Mouse (Mus musculus) neural tube, embryonic 11.5 days (tissue): ENCODE results near the gene Fam53b. TPM values are rescaled to one million over a fixed set of nuclear protein-coding genes. Genes with fewer than 3 reads are reported as not detected.
A peak's percentile ranks its signal among the peaks of the same experiment; 100 is the strongest.

Experiments
- ATAC-seq: fragments of 200-750 bp; cut with Nextera tagmentation; 2 replicates; pipeline ENCODE4 v1.8.0; 2017; ENCODE audit warnings: moderate number of reproducible peaks, mild to moderate bottlenecking, moderate TSS enrichment, moderate library complexity; ENCODE audit not compliant: insufficient read depth, low FRiP score, low TSS enrichment
- DNase-seq: peaks from one replicate; pipeline ENCODE4 v3.0.0-alpha.2; 2015; ENCODE audit warnings: low spot score
- H3K27ac ChIP-seq: fragments of 300-500 bp; sonication (generic); 2 replicates; pipeline ENCODE4 v1.5.1; 2014; ENCODE audit warnings: low read depth, mild to moderate bottlenecking, low read length
- H3K27me3 ChIP-seq: fragments of 300-500 bp; sonication (generic); 2 replicates; pipeline ENCODE4 v1.6.1; 2014; ENCODE audit warnings: mild to moderate bottlenecking, low read length, mixed read lengths; ENCODE audit not compliant: control insufficient read depth, insufficient read depth
- H3K36me3 ChIP-seq: fragments of 300-500 bp; sonication (generic); 2 replicates; pipeline ENCODE4 v1.6.1; 2014; ENCODE audit warnings: mild to moderate bottlenecking, low read length, moderate library complexity, mixed read lengths; ENCODE audit not compliant: control insufficient read depth, insufficient read depth
- H3K4me1 ChIP-seq: fragments of 300-500 bp; sonication (generic); 2 replicates; pipeline ENCODE4 v1.6.1; 2014; ENCODE audit warnings: low read length, mixed read lengths; ENCODE audit not compliant: control insufficient read depth, insufficient read depth
- H3K4me2 ChIP-seq: fragments of 300-500 bp; sonication (generic); 2 replicates; pipeline ENCODE4 v1.6.1; 2014; ENCODE audit warnings: low read depth, mild to moderate bottlenecking, moderate library complexity
- H3K4me3 ChIP-seq: fragments of 300-500 bp; sonication (generic); 2 replicates; pipeline ENCODE4 v1.5.1; 2014; ENCODE audit warnings: low read depth, low read length
- H3K9ac ChIP-seq: fragments of 300-500 bp; sonication (generic); 2 replicates; pipeline ENCODE4 v1.6.1; 2014; ENCODE audit warnings: mild to moderate bottlenecking, low read length
- H3K9me3 ChIP-seq: fragments of 300-500 bp; sonication (generic); 2 replicates; pipeline ENCODE4 v1.6.1; 2016; ENCODE audit warnings: low read length; ENCODE audit not compliant: control insufficient read depth
- WGBS: fragments of 180-500 bp; shearing (Covaris S2); extraction: QIAGEN DNeasy Blood & Tissue Kit; methylation state at CpG from one replicate; pipeline ENCODE4 v1.1.7; 2014; 5-methylcytosine and 5-hydroxymethylcytosine counted together
- polyA plus RNA-seq: library from polyadenylated mRNA; unstranded; fragments of >200 nt; fragmentation: Nextera tagmentation; extraction: Ambion mirVana; gene quantifications from 2 replicates; pipeline ENCODE4 v1.2.1, GENCODE M21; 2014

The Fam53b gene
- polyA plus RNA-seq, 1 experiment from 2014 or later: 22.9 TPM

DNA sequence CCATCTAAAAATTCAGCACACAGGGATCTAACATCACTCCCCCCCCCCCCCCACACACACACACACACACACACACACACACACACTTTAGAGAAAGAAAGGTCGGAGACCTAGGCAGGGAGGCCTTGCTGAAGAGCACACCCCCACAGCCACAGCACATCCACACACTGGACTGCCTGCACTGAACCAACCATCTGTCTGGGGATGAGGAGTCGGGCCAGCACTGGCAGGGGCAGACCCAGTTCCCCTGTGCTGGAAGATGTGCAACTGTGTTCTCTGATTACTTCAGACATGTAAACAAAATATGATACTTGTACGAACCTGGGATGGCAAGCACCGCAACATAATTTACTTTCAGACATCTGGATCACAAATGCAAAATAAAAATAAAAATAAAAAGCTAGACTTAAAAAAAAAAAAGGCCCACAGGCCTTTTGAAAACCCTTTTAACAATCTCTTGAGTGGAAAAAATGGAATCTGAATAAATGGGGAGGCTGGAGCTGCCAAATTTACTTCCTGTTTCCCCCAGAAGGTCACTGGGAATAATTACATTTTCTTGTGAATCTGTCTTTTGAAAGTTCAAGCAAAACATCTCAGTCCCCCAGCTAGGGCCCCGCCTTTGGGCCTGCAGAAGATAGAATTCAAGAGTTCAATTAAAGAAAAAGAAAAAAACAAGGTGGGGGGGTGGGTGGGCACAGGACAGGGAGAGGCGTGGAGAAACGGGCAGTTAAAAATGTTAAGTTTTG is 5.5 kb downstream of the Fam53b start:
- no peak overlapping the region for H3K4me2 ChIP-seq
- H3K36me3 ChIP-seq: no peaks in the 10 kb centered on the region
- peaks cover 46% of the 10 kb centered on the region for H3K4me1 ChIP-seq
- H3K27ac ChIP-seq: peak overlapping the region; percentile 78
- no peaks in the 10 kb centered on the region for H3K27me3 ChIP-seq
- WGBS: 41% methylated on average over 7 of the region's 7 CpGs
- DNase-seq: no peak
- no peaks in the 10 kb centered on the region for H3K9me3 ChIP-seq
- H3K9ac ChIP-seq: no peak overlapping the region
- no peak for ATAC-seq
- no peak overlapping the region for H3K4me3 ChIP-seq

DNA sequence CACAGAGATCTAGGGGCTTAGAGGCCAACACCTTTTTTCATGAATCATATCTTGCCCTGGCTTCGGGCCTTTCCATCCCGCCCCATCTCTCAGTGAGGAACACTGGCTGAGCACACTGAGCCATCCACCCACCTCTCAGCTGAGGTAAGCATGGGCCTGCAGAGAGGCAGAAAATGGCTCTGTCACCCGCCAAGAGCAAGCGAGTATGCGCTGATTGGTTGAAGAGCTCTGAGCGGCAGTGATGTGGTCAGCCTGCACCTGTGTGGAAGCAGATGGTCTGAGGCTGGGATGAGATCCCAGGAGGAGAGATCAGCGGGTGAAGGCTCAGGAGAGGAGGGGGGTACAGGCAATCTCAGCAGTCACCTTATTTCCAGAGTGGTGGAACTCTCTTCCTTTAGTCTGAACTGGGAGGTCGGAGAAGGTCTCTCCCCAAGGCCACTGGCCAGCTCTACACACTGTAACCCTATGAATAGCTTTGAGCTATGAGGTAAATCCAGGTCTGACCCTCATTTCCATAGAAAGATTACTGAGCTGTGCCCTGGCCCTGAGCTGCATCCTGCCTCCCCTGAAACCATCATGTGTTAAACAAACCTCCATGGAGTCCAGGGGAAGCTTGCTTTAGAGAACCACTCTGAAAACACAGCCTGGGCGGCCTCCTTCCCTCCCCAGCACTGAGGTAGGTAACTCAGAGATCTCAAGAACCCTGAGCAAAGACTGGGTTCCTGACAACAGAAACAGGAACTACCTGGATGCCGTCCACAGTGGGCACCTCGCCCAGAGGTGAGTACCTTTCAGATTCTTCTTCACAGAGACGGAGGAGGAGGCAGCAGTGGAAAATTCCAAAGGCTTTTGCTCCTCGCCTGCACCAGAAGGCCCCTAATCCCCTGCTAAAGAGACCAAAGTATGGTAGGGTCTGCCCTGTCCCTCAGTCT is 6.5 kb downstream of the Fam53b start:
- Histone ChIP-seq H3K4me3 (no peak overlapping the region), H3K9ac (peak overlapping the region; percentile 22; the same call in 1 of the 2 replicates), H3K4me2 (no peak overlapping the region), H3K27me3 (no peaks in the 10 kb centered on the region), H3K9me3 (no peaks in the 10 kb centered on the region), H3K27ac (peak overlapping the region; percentile 44; the same call in 1 of the 2 replicates), H3K4me1 (peaks cover 47% of the 10 kb centered on the region), H3K36me3 (no peaks in the 10 kb centered on the region; the same call in 1 of the 2 replicates)
- ATAC-seq (no peak), DNase-seq (no peak)
- 73% methylated on average over 13 of the region's 13 CpGs for WGBS

DNA sequence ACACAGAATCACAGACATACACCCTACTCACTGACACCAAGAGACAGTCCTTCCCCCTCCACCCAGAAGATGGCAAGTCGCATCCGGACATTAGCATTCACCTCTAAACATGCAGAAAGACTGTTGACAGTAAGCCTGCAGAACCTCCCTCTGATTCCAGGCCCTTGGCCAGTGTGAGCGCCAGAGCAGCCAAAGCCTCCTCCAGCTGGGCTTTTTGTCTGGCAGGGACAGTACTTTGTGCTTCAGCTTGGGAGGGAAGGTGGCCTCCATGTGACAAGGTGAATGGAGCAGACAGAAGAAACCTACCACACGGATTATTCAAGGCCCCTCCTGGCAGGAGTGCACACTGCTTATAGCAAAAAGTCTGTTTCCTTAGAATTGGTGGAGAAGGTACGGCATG is 7.4 kb downstream of the Fam53b start:
- no peaks in the 10 kb centered on the region for H3K9me3 ChIP-seq
- H3K36me3 ChIP-seq: no peaks in the 10 kb centered on the region; the same call in 1 of the 2 replicates
- no peak overlapping the region for H3K9ac ChIP-seq
- peaks cover 43% of the 10 kb centered on the region for H3K4me1 ChIP-seq
- ATAC-seq: no peak
- H3K27ac ChIP-seq: no peak overlapping the region
- DNase-seq: no peak
- no peak overlapping the region for H3K4me3 ChIP-seq
- H3K27me3 ChIP-seq: no peaks in the 10 kb centered on the region
- no peak overlapping the region for H3K4me2 ChIP-seq
- WGBS: 75% methylated on average over 5 of the region's 5 CpGs

DNA sequence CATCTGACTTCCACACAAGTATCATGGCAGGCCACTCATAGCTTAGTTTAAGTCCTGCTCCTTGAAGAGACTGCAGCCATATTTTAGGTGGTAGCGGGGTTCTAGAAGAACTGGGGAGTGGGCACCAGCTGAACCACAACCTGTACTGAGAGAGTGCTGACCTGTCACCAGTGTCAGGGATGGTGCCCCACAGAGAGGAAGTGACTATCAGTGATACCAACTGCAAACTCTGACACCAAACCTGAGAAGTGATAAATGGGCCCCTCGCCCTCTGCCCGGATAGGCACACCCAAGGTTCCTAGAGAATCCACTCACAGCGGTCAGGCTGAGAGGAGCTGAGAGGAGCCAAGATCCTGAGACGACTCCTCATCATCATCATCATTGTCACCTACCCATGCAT is 8.7 kb downstream of the Fam53b start:
- WGBS: 87% methylated on average over 5 of the region's 5 CpGs
- Histone ChIP-seq H3K27ac (no peak overlapping the region), H3K9ac (no peak overlapping the region)

DNA sequence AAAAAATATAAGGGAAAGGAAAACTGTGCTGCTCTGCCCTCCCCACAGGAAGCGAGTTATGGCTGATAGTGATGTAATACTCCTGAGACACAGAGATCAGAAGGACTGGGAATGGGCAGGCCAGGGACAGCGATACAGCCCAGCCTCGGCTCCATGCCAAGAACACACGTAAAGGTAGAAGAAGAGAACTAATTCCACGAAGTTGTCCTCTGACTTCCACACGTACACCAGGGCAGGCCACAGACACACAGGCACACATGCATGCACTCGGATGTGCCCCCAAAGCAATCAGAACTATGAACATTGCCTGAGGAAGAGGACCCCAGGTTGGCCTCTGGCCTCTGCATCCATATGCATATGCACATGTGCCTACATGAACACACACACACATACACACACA is 9.2 kb downstream of the Fam53b start:
- ATAC-seq (no peak), DNase-seq (no peak)
- no peak overlapping the region for H3K27ac ChIP-seq
- no peak overlapping the region for H3K4me3 ChIP-seq
- peaks cover 32% of the 10 kb centered on the region for H3K4me1 ChIP-seq
- no peaks in the 10 kb centered on the region for H3K9me3 ChIP-seq
- no peaks in the 10 kb centered on the region for H3K27me3 ChIP-seq
- H3K4me2 ChIP-seq: no peak overlapping the region
- no peak overlapping the region for H3K9ac ChIP-seq
- WGBS: 89% methylated on average over 7 of the region's 7 CpGs
- H3K36me3 ChIP-seq: no peaks in the 10 kb centered on the region; the same call in 1 of the 2 replicates

More for the DNA sequence above, 8.7 kb downstream of the Fam53b start:
- H3K27me3 ChIP-seq: no peaks in the 10 kb centered on the region
- H3K4me3 ChIP-seq: no peak overlapping the region
- no peak for ATAC-seq
- no peaks in the 10 kb centered on the region for H3K9me3 ChIP-seq
- H3K4me1 ChIP-seq: peaks cover 37% of the 10 kb centered on the region
- H3K4me2 ChIP-seq: no peak overlapping the region
- no peak for DNase-seq
- H3K36me3 ChIP-seq: no peaks in the 10 kb centered on the region; the same call in 1 of the 2 replicates

DNA sequence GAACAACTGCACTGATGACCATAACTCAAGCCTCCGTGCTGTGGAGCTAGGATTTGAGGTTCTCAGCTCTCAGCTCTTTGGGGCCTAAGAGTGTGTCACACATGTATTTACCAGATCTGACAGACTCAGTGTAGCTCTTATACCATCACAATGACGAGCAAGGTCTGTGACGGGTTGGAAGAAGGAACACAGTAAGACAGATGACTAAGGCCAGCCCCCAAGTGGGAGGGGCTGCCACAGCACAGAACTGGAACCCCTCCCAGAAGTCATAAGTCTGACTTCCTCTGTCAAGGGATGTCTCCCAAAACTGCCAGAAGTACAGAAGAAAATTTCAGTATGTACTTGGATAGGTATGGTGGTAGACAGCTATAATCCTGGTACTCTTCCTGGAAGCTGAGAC is 9.7 kb downstream of the Fam53b start:
- no peaks in the 10 kb centered on the region for H3K27me3 ChIP-seq
- WGBS: 75% methylated on average over 3 of the region's 3 CpGs
- H3K4me3 ChIP-seq: no peak overlapping the region
- peaks cover 27% of the 10 kb centered on the region for H3K4me1 ChIP-seq
- DNase-seq (no peak), ATAC-seq (no peak)
- H3K9me3 ChIP-seq: no peaks in the 10 kb centered on the region
- H3K9ac ChIP-seq: no peak overlapping the region
- H3K4me2 ChIP-seq: no peak overlapping the region
- no peak overlapping the region for H3K27ac ChIP-seq
- H3K36me3 ChIP-seq: no peaks in the 10 kb centered on the region; the same call in 1 of the 2 replicates

DNA sequence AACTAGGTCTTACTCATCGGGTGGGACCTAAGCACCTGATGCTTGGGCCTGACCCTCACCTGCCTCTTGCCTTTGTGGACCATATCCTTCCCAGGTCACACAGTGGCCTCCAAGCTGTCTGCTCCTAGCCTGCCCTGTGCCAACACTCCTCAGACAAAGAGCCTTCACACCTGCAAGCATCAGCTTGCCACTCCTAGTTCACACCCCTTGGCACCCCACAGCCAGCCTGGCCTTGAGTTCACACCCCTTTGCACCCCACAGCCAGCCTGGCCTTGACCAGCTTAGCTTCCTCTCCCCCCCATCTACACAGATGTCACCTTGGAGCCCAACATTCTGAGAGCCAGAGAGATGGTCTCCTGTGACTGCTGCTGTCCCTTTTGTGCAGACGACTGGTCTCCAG is 10.3 kb downstream of the Fam53b start:
- no peak for DNase-seq
- H3K4me2 ChIP-seq: no peak overlapping the region

DNA sequence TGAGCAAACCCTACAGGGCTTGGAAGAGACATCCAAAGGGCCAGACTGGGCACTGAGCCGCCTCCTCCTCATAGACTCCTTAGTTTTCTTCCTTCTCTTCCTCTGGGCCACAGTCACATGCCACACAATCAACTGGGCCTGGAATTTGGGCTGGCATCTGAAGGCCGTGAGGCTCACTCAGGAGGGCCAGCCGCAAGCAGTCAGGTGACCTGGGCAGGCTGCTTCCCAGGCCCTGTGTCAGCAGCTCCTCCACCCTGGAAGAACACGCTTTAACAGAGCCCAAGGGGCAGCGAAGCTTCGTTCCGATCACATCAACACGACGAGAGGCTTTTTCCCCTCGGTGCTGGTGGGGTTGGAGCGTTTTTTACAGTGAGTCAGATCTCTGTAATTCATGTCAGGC is 11.0 kb downstream of the Fam53b start:
- 90% methylated on average over 11 of the region's 11 CpGs for WGBS
- Histone ChIP-seq H3K4me2 (no peak overlapping the region), H3K9ac (no peak overlapping the region; the same call in 1 of the 2 replicates), H3K27me3 (no peaks in the 10 kb centered on the region), H3K9me3 (no peaks in the 10 kb centered on the region), H3K4me3 (no peak overlapping the region), H3K4me1 (peaks cover 16% of the 10 kb centered on the region), H3K36me3 (no peaks in the 10 kb centered on the region; the same call in 1 of the 2 replicates), H3K27ac (no peak overlapping the region)
- ATAC-seq: no peak
- DNase-seq: no peak

More for the DNA sequence above, 10.3 kb downstream of the Fam53b start:
- Histone ChIP-seq H3K27ac (no peak overlapping the region), H3K27me3 (no peaks in the 10 kb centered on the region), H3K36me3 (no peaks in the 10 kb centered on the region; the same call in 1 of the 2 replicates), H3K4me1 (peaks cover 22% of the 10 kb centered on the region), H3K9ac (no peak overlapping the region), H3K9me3 (no peaks in the 10 kb centered on the region), H3K4me3 (no peak overlapping the region)
- ATAC-seq: no peak
- 94% methylated on average over 2 of the region's 2 CpGs for WGBS
